Mouse (Mus musculus): Measurements from ENCODE around the gene Gm10142. TPM values are rescaled to one million over a fixed set of nuclear protein-coding genes. Genes with fewer than 3 reads are reported as not detected.
"Not testable (repeated sequence)": the region's sequence is repeated elsewhere in the genome, so short reads cannot be mapped to it uniquely, and the experiment has no call there.

Gene Gm10142
- polyA plus RNA-seq, 1 experiment from 2014 or later, result not detected

DNA sequence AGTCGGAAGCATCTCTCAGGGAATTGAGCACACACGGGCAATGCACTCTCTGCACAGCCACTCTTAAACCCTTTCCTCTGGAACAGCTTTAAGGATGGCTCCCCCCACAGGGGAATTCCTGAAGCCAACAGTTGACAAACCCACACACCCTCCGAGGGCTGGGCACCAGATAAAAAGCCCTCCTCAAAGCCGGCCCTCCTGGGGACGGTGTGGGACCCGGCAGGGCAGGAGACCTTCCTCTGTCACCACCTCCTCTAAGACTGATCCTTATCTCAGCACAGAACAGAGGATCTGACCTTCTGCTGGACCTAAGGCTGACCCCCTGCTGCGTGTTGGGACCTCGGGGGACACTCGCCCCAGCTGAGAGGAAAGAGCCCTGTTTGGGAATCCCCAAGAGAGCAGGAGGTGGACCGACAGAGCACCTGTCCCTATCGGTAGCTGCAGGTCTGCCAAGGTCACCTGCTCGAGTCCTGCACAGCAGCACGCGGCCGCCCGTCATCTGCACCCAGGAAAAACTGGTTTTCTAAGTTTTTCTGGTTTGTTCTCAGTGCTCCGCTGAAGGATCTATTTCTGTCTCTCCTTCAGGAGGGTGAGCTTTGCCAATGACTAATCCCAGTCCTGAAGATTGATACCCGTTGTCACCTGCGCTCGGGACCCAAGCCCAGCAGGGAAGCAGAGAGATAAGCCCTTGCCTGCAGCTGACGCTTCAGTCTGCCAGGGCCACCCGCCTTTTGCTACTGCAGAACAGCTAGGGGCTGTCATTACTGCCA lies 29.5 kb upstream of the Gm10142 start, which contains the start of gene Tspear:
TSS of gene Tspear (plus strand) at position 675 of the 770 bp plus-strand sequence.
- H3K4me3 ChIP-seq (replicated peaks; ENCODE audit: low read length), result no peak within 1 kb of the TSS
- H3K4me2 ChIP-seq (ENCODE audit: low read depth, low read length), result peak within 1 kb of the TSS; percentile 33
- H3K27me3 ChIP-seq (ENCODE audit: control insufficient read depth, insufficient read depth, low read length), result no peaks in the 10 kb centered on the region; the same call in 1 of the 2 replicates
- H3K9ac ChIP-seq (ENCODE audit: low read length), result peak within 1 kb of the TSS; percentile 31; the same call in 1 of the 2 replicates
- H3K27ac ChIP-seq (ENCODE audit: low read length), result peak within 1 kb of the TSS; percentile 74
- ATAC-seq (ENCODE audit: insufficient read depth, low FRiP score), result peak; percentile 73; the same call in 1 of the 2 replicates
- WGBS, result 7% methylated on average over 22 of the region's 22 CpGs
- no peaks in the 10 kb centered on the region for H3K36me3 ChIP-seq (ENCODE audit: control insufficient read depth, insufficient read depth, low read length)
- peaks cover 3% of the 10 kb centered on the region; the same call in 1 of the 2 replicates for H3K4me1 ChIP-seq (ENCODE audit: control insufficient read depth, insufficient read depth, low read length)
- H3K9me3 ChIP-seq (replicated peaks; ENCODE audit: control insufficient read depth, low read length), result no peaks in the 10 kb centered on the region

GRCm38 (mm10) chr10:77687021-77687420 lies 28.6 kb upstream of the Gm10142 start:
- peaks cover 3% of the 10 kb centered on the region; the same call in 1 of the 2 replicates for H3K4me1 ChIP-seq (ENCODE audit: control insufficient read depth, insufficient read depth, low read length)
- no peaks in the 10 kb centered on the region for H3K36me3 ChIP-seq (ENCODE audit: control insufficient read depth, insufficient read depth, low read length)
- WGBS, result 32% methylated on average over 10 of the region's 10 CpGs
- H3K4me3 ChIP-seq (replicated peaks; ENCODE audit: low read length), result no peak overlapping the region
- no peaks in the 10 kb centered on the region; the same call in 1 of the 2 replicates for H3K27me3 ChIP-seq (ENCODE audit: control insufficient read depth, insufficient read depth, low read length)
- H3K9ac ChIP-seq (ENCODE audit: low read length), result no peak overlapping the region
- H3K9me3 ChIP-seq (replicated peaks; ENCODE audit: control insufficient read depth, low read length), result no peaks in the 10 kb centered on the region
- no peak overlapping the region for H3K4me2 ChIP-seq (ENCODE audit: low read depth, low read length)
- no peak for ATAC-seq (ENCODE audit: insufficient read depth, low FRiP score)
- H3K27ac ChIP-seq (ENCODE audit: low read length), result peak overlapping the region; percentile 65; the same call in 1 of the 2 replicates

- H3K9ac ChIP-seq (ENCODE audit: low read length); H3K4me3 ChIP-seq (replicated peaks; ENCODE audit: low read length); H3K4me1 ChIP-seq (ENCODE audit: control insufficient read depth, insufficient read depth, low read length); H3K9me3 ChIP-seq (replicated peaks; ENCODE audit: control insufficient read depth, low read length); H3K27ac ChIP-seq (ENCODE audit: low read length); ATAC-seq (ENCODE audit: insufficient read depth, low FRiP score); H3K36me3 ChIP-seq (ENCODE audit: control insufficient read depth, insufficient read depth, low read length); H3K27me3 ChIP-seq (ENCODE audit: control insufficient read depth, insufficient read depth, low read length); H3K4me2 ChIP-seq (ENCODE audit: low read depth, low read length): not testable (repeated sequence)
- WGBS, result 77% methylated on average over 3 of the region's 3 CpGs
Observed at GRCm38 (mm10) chr10:77690356-77690807, 25.2 kb upstream of the Gm10142 start, which contains the start of gene Gm19402. Gene Gm19402 (minus strand): TSS chr10:77690757.

DNA sequence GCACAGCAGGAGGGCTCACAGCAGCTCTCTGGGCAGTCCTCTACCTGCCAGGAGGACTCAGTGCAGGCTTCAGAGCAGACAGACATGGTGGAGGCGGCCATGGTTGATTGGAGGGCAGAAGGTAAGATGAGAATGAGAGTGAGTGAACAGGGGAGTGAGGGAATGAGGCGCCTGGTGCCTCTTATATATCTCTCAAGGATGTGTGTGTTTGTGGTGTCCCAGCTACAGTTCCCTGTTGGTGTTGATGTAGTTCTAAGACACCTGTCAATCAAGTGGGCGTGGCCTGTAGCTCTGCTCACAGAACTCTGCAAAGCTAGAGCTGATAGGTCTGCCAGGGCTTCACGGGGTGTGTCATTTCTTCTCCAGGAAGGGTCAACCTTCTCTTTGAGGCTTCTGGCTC lies 18.5 kb upstream of the Gm10142 start, which contains the start of gene Gm9508:
TSS of gene Gm9508 (minus strand) at position 101 of the 400 bp plus-strand sequence.
- ATAC-seq (ENCODE audit: insufficient read depth, low FRiP score), result no peak

DNA sequence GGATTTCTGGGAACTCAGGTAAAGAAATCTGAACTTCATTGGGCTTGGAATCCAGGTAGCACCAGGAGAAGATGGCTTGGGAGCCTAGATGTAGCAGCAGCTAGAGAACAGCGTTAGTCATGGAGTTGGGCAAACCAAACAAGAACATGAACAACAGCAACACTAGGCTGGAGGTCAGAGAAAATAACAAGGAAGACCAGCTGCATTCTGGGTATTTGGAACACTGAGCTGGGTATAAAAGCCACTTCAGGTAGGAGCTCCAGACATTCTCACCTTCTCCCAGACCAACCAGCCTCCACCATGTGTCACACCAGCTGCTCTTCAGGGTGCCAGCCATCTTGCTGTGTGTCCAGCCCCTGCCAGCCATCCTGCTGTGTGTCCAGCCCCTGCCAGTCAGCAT lies 9.3 kb upstream of the Gm10142 start, which contains the start of gene Gm10272:
TSS of gene Gm10272 (plus strand) at position 301 of the 400 bp plus-strand sequence.
- Histone ChIP-seq H3K27ac (ENCODE audit: low read length) (no peak within 1 kb of the TSS), H3K4me2 (ENCODE audit: low read depth, low read length) (no peak within 1 kb of the TSS), H3K4me3 (replicated peaks; ENCODE audit: low read length) (no peak within 1 kb of the TSS), H3K36me3 (ENCODE audit: control insufficient read depth, insufficient read depth, low read length) (no peaks in the 10 kb centered on the region), H3K9ac (ENCODE audit: low read length) (no peak within 1 kb of the TSS), H3K27me3 (ENCODE audit: control insufficient read depth, insufficient read depth, low read length) (no peaks in the 10 kb centered on the region), H3K4me1 (ENCODE audit: control insufficient read depth, insufficient read depth, low read length) (no peaks in the 10 kb centered on the region), H3K9me3 (replicated peaks; ENCODE audit: control insufficient read depth, low read length) (peaks cover 6% of the 10 kb centered on the region; the same call in 1 of the 2 replicates)
- ATAC-seq (ENCODE audit: insufficient read depth, low FRiP score), result no peak
- 89% methylated on average over 1 of the region's 1 CpGs for WGBS

More for the DNA sequence above, 18.5 kb upstream of the Gm10142 start, which contains the start of gene Gm9508:
- H3K36me3 ChIP-seq (ENCODE audit: control insufficient read depth, insufficient read depth, low read length), result no peaks in the 10 kb centered on the region
- no peak within 1 kb of the TSS for H3K4me3 ChIP-seq (replicated peaks; ENCODE audit: low read length)
- 0 out of 2 replicates have a peak, but pooled peaks cover 5% of the 10 kb centered on the region for H3K9me3 ChIP-seq (replicated peaks; ENCODE audit: control insufficient read depth, low read length)
- H3K4me2 ChIP-seq (ENCODE audit: low read depth, low read length), result no peak within 1 kb of the TSS
- no peak within 1 kb of the TSS for H3K27ac ChIP-seq (ENCODE audit: low read length)
- no peak within 1 kb of the TSS for H3K9ac ChIP-seq (ENCODE audit: low read length)
- WGBS, result 34% methylated on average over 4 of the region's 4 CpGs
- no peaks in the 10 kb centered on the region for H3K4me1 ChIP-seq (ENCODE audit: control insufficient read depth, insufficient read depth, low read length)
- H3K27me3 ChIP-seq (ENCODE audit: control insufficient read depth, insufficient read depth, low read length), result no peaks in the 10 kb centered on the region

DNA sequence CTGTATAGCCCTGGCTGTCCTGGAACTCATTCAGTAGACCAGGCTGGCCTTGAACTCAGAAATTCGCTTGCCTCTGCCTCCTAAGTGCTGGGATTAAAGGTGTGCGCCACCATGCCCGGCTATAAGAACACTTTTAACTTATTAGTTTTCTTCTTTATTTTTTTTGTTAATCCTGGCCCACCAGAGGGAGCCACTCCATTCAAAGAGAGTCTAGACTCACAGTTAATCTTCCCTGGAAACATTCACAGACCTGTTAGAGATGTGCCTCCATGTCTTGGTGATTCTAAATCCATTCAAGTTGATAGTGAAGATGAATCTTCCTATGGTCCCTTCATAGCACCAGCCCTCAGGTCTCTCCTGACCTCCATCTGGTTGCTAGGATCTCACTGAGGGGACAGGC lies 5.8 kb upstream of the Gm10142 start:
- Histone ChIP-seq H3K9ac (ENCODE audit: low read length) (no peak overlapping the region), H3K4me2 (ENCODE audit: low read depth, low read length) (no peak overlapping the region), H3K4me3 (replicated peaks; ENCODE audit: low read length) (no peak overlapping the region), H3K27me3 (ENCODE audit: control insufficient read depth, insufficient read depth, low read length) (no peaks in the 10 kb centered on the region), H3K4me1 (ENCODE audit: control insufficient read depth, insufficient read depth, low read length) (no peaks in the 10 kb centered on the region), H3K27ac (ENCODE audit: low read length) (no peak overlapping the region), H3K9me3 (replicated peaks; ENCODE audit: control insufficient read depth, low read length) (peaks cover 6% of the 10 kb centered on the region; the same call in 1 of the 2 replicates), H3K36me3 (ENCODE audit: control insufficient read depth, insufficient read depth, low read length) (no peaks in the 10 kb centered on the region)
- ATAC-seq (ENCODE audit: insufficient read depth, low FRiP score), result no peak
- WGBS, result 73% methylated on average over 3 of the region's 3 CpGs

DNA sequence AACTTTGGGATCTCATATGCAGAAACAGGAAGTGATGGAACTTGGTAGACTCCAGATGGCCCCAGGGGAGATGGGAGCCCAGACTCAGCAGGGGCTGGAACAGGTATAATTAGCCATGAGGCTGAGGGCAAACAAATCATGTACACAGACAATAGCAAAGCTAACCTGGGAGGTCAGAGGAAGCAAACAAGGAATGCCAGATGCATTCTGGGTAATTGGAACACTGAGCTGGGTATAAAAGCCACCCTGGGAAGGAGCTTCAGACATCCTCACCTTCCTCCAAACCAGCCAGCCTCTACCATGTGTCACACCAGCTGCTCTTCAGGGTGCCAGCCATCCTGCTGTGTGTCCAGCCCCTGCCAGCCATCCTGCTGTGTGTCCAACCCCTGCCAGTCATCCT lies 4.5 kb upstream of the Gm10142 start, which contains the start of gene Gm10024:
TSS of gene Gm10024 (plus strand) at position 301 of the 400 bp plus-strand sequence.
- not testable (repeated sequence) for H3K4me1 ChIP-seq (ENCODE audit: control insufficient read depth, insufficient read depth, low read length); H3K27me3 ChIP-seq (ENCODE audit: control insufficient read depth, insufficient read depth, low read length); H3K27ac ChIP-seq (ENCODE audit: low read length); H3K9me3 ChIP-seq (replicated peaks; ENCODE audit: control insufficient read depth, low read length); H3K4me2 ChIP-seq (ENCODE audit: low read depth, low read length); ATAC-seq (ENCODE audit: insufficient read depth, low FRiP score); H3K4me3 ChIP-seq (replicated peaks; ENCODE audit: low read length); H3K36me3 ChIP-seq (ENCODE audit: control insufficient read depth, insufficient read depth, low read length); H3K9ac ChIP-seq (ENCODE audit: low read length)

DNA sequence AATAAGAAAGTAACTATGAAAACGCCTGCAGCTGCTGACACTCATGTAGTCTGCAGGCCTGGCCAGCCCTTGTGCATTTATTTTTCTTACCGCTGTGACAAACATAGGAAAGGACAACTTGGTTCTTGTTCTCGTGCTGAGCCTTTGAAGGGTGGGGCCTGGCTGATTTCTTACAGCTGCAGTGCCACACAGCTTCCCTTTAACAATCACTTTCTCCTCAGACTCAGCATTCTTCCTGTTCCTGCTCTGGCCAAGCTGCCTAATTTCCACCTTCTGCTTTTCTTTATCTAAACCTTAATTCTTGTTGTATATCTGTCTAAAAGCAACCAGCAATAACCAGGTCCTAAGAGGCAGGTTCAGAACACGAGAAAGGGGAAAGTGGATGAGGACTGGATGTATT lies 1.9 kb upstream of the Gm10142 start:
- no peaks in the 10 kb centered on the region for H3K4me1 ChIP-seq (ENCODE audit: control insufficient read depth, insufficient read depth, low read length)
- no peak for ATAC-seq (ENCODE audit: insufficient read depth, low FRiP score)
- H3K9ac ChIP-seq (ENCODE audit: low read length), result no peak overlapping the region
- H3K36me3 ChIP-seq (ENCODE audit: control insufficient read depth, insufficient read depth, low read length), result no peaks in the 10 kb centered on the region
- no peak overlapping the region for H3K27ac ChIP-seq (ENCODE audit: low read length)
- WGBS, result 57% methylated on average over 4 of the region's 4 CpGs
- no peak overlapping the region for H3K4me2 ChIP-seq (ENCODE audit: low read depth, low read length)
- no peak overlapping the region for H3K4me3 ChIP-seq (replicated peaks; ENCODE audit: low read length)
- H3K9me3 ChIP-seq (replicated peaks; ENCODE audit: control insufficient read depth, low read length), result no peaks in the 10 kb centered on the region
- H3K27me3 ChIP-seq (ENCODE audit: control insufficient read depth, insufficient read depth, low read length), result no peaks in the 10 kb centered on the region

GRCm38 (mm10) chr10:77720299-77720698 lies 4.7 kb downstream of the Gm10142 start, which contains the start of gene Krtap12-1:
Gene Krtap12-1 (plus strand): TSS chr10:77720599.
- H3K4me2 ChIP-seq (ENCODE audit: low read depth, low read length); H3K4me3 ChIP-seq (replicated peaks; ENCODE audit: low read length); H3K4me1 ChIP-seq (ENCODE audit: control insufficient read depth, insufficient read depth, low read length); H3K36me3 ChIP-seq (ENCODE audit: control insufficient read depth, insufficient read depth, low read length); ATAC-seq (ENCODE audit: insufficient read depth, low FRiP score); H3K9ac ChIP-seq (ENCODE audit: low read length); H3K27me3 ChIP-seq (ENCODE audit: control insufficient read depth, insufficient read depth, low read length); H3K27ac ChIP-seq (ENCODE audit: low read length); H3K9me3 ChIP-seq (replicated peaks; ENCODE audit: control insufficient read depth, low read length): not testable (repeated sequence)
- WGBS, result 85% methylated on average over 1 of the region's 1 CpGs
